Mouse (Mus musculus) 416B (cell line): Measurements from ENCODE around the gene Hoxd3.
A peak's percentile ranks its signal among the peaks of the same experiment; 100 is the strongest.

Experiments
- DNase-seq: peaks from one replicate; pipeline ENCODE4 v3.0.0; 2011; ENCODE audit warnings: low read depth

Hoxd3 gene

DNA sequence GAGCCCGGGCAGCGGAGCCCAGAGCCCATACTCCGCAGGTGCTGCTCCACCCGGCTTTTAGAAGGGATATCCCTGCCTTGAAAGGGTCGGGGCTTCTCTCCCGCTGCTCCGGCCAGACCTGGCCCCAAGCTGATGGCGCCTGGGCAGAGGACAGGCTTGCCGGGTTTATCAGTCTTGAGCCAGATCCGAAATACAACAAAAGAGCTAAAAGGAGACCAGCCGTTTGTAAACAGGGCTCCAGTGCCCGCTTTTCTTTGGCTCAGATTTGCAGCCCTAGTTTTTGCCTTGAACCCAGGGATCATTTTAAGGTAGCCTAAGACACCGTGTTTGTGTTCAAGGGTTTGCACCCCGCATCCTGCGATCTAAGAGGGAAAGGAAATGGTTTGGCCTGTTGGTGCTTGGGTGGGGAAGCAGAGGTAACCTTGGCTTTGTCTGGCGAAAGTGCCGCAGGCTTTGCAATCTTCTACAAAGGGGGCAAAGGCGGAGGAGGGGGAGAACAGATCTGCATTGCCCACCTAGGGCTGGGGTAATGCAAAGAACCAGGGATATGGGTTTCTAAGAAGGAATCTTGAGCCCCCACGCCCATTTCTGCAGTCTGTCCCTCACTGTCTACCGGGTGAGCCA lies 18.8 kb upstream of the Hoxd3 start:
- no peak for DNase-seq

DNA sequence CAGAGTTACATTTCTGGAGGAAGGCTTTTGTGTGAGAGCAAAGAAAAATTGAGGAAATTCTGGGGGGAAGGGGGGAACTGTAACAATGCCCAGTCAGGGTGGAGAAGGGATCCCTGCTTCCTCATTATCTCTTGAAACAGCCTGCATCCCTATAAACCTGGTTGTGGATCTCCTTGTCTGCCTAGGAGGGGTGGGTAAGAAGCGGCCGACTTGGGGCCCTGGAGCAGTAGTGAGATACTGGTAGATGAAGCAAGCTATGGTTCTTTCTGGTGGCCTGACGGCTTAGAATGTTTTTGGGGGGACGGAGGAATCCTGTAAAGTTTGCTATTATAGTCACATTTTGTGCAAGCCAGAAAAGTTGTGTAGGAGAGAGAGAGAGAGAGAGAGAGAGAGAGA lies 18.3 kb upstream of the Hoxd3 start:
- no peak for DNase-seq

DNA sequence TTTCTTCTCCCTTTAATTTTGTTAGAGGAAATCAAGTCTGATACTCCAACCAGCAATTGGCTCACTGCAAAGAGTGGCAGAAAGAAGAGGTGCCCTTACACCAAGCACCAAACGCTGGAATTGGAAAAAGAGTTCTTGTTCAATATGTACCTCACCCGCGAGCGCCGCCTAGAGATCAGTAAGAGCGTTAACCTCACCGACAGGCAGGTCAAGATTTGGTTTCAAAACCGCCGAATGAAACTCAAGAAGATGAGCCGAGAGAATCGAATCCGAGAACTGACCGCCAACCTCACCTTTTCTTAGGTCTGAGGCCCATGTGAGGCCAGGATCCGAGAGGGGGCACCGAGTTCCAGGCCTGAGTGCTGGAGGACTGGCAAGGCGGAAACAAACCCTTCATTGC lies 17.7 kb upstream of the Hoxd3 start:
- peak; percentile 12 for DNase-seq

DNA sequence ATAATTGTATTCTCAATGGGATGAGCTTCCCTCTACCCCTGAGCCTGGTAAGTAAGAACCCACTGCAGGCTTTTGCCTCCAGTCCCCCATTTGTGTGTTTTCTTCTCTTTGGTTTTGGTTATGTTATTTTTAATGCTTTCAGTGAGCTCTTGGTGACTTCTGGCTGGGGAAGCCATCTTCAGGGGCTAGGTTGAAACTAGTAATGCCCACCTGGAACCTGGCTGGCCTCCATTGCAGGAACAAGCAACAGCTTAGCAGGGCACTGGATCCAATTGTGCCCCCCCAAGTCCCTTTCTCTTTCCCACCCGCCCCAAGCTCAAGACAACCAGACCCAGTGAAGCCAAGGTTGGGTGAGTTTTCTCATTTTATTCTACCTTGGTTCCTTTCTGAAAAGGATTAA lies 16.3 kb upstream of the Hoxd3 start:
- DNase-seq: no peak

DNA sequence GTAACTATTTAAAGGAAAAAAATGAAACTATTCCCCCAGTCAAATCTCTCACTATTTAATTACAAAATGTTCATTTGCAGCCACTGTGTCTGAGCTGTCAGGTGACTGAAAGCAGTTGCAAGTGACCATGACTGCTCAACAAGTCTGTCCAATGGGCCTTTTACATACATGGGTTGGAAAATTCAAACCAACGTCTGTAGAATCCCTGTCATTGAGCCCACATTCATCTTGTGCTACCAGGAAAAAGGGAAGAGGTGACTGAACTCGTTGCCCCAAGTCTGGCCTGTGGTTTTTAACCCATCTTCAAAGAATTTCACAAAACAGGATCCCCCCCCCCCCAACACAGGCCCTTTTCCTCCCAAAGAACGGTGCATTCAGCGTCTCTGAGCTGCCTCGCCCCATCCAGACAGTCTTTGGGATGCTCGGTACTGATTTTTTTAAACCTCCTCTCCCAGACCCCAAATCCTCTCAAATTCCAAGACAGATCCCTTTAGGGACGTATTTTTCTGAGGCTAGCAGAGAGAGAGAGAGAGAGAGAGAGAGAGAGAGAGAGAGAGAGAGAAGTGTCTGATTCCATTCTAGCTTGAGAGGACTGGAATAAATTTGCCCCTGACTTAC lies 15.8 kb upstream of the Hoxd3 start:
- no peak for DNase-seq

DNA sequence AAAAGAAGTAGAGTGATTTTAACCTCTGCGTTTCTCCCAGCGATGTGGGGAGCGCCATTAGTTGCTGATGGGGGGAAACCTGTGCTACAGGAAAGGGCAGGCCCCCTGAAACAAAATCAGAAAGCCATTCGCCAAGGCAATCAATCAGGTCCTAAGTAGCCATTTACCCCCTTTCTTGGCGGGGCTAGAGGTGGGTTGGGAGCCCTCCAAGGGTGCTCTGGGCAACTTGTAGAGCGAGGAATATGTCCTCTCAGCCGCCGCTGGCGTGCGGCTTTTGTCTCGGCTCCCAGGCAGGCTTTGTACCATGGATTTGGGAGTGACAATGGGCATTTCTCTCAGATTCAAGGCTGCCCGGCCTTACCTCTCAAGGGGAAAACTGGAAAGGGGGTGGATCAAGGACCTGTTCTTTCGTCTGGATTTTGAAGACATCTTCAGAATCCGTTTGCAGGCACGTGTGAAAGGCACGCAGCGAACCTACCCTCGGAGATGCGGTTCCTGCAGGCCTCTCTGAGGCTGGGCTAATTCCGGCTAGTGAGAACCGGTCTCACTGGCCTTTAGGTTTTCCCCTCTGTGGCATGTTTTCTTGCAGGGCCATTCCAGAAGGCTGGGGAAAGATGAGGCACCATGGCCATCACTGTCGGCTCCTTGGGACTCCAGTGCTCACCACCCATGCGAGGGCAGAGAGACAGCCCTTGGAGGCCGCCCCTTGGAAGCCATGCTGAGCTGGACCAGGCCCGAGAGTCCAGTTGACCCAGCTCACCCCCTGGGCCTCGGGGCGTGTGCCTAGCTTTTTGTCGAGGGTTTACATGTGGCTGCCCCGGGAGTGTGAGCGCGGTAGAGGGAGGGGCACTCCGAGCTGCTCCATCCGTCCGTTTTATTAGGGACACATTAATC lies 15.0 kb upstream of the Hoxd3 start:
- DNase-seq: no peak

DNA sequence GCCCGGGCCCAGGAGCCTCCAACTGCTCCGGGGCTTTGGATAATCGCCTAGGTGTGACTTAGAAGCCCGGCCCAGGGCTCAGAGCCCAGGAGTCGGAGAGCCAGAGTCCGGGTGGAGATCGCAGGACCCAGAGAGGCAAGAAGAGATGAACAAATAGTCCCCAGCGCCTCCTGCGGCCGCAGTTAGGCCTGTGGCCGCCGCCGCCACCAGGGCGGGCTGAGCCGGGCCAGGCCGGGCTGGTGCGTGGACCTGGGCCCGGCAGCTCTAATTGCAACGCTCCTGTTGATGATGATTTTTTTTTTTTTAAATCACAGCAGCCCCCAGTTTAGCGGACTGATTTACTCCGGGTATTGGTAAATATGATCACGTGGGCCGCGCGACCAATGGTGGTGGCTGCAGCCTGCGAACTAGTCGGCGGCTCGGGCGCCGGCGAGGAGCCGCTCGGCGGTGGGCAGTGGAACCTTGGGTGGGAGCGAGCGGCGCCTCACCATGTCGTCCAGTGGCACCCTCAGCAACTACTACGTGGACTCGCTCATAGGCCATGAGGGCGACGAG lies 14.1 kb upstream of the Hoxd3 start, which contains the start of gene Hoxd9:
Hoxd9 (plus strand) TSS at position 161 of the 555 bp plus-strand sequence.
- no peak for DNase-seq

DNA sequence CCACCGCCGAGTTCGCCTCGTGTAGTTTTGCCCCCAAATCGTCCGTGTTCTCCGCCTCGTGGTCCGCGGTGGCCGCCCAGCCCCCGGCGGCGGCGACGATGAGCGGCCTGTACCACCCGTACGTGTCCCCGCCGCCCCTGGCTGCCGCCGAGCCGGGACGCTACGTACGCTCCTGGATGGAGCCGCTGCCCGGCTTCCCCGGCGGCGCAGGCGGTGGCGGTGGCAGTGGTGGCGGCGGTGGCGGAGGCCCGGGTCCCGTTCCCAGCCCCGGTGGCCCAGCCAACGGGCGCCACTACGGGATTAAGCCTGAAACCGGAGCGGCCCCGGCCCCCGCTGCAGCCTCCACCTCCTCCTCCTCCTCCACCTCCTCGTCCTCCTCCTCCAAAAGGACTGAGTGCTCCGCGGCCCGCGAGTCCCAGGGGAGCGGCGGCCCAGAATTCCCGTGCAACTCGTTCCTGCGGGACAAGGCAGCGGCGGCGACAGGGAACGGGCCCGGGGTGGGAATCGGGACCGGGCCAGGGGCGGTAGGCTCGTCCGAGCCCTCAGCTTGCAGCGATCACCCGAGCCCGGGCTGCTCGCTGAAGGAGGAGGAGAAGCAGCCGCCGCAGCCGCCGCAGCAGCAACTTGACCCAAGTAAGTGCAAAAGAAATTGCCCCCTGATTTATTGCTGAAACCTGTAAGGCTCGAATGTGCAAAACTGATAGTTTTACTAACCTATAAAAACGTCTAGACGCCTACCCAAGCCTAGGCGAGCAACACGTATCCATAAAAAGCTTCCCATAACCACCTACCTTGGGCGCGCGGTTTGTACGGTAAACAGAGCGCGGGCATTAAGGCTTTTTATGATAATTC lies 13.3 kb upstream of the Hoxd3 start:
- no peak for DNase-seq

DNA sequence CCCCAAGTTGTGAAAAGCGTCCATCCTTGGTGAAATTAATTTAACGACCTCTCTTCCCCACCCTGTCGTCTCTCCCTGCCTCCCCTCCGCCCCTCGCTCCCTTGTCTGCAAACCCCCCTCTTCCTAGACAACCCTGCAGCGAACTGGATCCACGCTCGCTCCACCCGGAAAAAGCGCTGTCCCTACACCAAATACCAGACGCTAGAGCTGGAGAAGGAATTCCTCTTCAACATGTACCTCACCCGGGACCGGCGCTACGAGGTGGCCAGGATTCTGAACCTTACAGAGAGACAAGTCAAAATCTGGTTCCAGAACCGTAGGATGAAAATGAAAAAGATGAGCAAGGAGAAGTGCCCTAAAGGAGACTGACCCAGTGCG lies 12.7 kb upstream of the Hoxd3 start:
- DNase-seq: no peak

DNA sequence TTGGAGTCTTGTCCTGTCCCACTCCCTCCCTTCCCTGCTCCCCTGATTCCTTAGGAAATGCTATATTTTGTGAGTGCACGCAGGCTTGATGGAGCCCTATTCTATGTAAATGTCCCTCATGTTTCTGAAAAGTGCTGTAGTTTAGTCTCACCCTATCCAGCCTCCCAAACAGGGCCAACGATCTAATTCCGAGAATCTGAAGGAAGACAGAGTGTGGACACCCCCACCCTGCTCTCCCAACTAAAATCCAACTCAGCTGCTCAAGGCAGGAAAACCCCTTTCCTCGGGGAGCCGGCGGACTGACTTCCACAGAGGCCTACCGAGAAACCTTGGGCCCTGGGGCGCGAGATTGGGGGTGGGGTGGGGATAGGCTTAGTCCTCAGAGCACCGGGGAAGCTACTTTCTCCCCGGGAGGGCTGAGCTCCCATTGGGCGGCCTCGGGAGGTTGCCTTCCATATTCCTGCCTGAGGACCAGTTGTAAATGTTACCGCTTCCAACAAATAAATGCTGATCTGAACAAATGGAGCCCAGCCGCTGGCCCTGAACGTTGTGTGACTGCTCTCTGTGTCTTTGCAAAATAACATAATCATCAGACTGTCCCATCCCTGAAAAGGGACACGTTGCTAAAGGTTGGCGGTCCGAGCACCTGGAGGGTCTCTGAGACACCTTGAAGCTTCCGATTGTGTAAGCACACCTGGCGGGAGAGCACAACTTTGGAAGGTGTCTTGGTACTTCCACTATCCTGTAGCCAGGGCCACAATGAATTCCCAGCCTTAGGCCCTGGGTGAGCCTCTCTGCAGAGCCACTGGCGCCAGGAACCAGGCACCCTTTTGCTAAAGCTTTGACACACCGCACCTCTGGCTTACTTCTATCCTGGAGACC lies 11.8 kb upstream of the Hoxd3 start:
- DNase-seq: no peak

DNA sequence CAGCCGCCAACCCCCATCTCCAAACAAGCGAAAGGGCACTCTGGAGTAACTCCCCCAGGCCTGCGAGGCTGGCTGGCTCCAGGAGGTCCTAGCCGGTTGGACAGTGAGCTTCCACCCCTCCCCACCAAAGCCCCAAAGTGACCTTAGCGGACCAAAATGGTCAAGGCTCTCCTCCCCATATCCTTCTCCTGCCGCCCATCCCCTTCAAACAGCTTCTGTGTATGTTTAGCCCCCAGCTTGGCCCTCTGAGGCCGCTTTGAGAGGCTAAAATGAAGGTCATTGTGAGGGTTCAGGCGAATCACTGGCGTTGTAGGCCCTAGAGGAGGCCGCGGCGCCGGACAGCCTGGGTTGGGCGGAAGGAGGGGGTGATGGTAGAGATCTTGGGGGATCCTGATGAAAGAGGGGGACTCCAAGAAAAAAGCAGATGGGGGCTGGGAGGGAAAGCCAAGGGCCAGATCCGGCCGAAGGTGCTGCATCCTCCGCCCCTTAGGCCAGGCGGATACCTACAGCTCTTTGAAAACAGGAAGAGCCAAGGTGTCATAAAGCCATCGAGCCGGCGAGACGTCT lies 11.1 kb upstream of the Hoxd3 start:
- DNase-seq: no peak

DNA sequence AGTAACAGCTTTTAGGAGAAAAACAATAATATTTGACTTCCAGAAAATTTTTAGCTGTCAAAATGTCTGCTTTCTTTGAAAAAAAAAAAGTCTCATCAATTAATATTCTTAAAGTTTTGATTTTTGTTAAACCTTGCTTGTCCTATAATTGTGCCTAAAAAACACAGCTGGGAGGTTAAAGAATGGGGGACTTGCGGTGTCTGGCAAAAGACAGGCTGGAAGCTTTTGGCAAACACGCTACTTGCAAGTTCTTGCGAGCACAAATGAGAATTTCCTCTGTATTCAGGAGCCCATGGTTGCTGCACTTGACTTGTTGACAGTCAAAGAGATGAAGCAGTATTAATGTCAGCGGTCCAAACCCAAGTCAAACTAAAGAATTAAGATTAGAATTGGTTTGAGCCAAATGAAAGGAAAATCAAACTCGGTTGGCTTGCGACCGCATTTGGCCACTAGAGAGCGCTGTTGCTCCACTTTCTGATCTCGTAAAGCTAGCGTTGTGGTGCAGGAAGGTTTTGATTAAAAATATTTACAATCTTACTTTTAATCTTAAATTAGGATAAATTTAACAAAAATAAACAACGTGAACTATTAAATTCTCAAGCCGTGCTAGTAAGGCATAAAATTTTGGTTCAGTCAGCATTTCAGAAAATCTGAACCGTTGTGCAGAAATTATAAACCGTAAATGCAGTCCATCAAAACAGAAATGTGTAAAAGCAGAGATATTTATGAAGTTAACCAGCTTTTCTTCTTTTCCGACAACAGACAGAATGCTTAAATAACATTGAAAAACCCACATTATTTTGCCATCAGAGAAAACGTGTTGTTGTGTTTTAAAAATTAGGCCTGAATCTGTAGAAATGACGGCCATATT lies 9.5 kb upstream of the Hoxd3 start:
- peak; percentile 47 for DNase-seq

DNA sequence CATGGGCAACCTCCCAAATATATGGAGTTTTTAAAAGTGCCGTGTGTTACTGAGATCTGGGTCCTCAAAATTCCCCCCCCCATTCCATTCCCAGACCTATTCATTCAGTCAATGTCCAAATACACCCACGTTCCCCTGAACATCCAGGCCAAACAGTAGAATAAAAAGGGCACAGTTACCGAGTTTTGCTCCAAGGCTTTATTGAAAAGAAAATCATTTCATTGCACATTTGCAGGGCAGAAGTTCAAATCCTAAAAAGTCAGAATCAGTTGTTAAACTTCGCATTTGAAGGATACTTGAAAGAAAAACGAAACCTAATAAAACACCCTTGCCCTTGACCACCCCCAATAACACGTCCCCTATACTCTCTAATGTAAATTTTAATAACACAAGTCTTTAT lies 8.9 kb upstream of the Hoxd3 start:
- DNase-seq: no peak

DNA sequence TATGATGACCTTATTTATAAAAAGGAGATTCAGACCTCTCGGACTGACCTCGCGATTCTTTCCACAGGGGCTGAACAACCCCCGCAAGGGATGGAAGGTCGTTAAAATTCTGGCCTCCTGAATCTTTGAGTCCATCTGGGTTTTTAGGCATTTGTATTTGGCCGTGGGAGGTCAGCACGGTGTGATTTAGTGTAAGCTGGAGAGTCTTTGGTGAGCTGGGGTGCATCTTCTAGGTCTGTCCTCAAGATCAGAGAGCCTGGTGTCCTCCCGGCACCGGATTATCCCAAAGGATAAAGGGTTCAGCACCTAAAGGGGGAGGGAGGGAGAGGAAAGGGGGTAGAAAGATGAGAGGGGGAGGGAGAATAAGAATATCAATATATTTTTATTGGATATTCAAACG lies 8.4 kb upstream of the Hoxd3 start:
- DNase-seq: no peak

DNA sequence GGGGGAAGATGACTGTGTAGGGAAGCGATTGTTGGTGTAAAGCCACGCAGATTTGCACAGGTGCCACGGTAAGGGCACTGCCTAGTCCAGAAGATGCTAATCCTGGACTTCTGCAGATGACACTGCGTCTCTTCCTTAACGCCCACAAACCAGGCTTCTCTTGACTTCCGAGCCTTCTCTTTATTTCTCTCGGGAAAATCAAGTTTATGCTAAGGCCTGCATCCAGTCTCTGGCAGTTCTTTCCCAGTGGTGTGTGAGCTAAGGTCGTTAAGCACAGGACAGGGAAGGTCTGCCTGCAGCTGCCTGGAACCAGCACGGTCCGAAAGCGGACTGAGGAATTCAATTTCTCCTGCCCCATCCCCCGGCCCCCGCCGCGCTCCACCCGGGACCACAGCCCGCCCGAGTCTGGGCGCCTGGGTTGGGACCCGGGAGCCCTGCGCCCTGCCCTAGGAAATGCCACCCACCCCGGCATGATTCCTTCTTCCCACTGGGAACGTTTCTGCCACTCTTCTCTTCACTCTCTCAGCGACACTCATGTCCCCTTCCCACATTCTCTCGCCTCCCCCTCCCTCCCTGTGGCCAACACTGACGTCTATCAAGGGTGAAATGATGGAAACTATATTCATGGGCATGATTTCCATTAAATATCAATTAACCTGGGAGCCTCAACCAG lies 7.9 kb upstream of the Hoxd3 start:
- DNase-seq: no peak

DNA sequence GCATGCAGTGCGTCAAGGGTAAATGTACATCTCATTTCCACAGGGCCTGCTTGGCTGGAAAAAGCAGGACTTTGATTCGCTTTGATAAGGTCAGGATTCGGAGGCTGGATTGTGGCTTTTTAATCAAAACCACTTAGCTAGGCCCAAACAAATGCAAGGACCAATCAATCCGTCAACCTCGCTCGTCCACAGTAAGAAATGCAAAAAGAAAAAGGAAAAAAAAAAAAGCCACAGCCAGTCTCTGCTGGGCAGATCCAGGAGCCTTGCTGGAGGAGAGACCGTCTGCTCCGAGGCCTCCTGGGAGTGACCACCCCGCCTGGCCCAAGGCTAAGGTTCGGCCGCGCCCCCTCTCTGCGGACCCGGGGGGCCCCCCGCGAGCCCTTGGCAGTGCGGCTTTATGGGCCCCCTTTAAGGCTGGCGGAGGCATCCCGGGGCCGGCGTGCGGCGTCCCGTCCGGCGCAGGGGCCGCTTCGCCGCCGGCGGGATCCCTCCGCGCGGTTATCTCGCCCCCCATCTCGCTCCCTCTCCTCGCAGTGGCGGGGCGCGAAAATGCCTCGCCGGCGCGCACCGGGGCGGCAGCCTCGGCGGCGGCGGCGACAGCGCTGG lies 7.2 kb upstream of the Hoxd3 start, which contains the start of gene Hoxd8:
Hoxd8 (plus strand) TSS at position 223 of the 606 bp plus-strand sequence.
- DNase-seq: no peak

DNA sequence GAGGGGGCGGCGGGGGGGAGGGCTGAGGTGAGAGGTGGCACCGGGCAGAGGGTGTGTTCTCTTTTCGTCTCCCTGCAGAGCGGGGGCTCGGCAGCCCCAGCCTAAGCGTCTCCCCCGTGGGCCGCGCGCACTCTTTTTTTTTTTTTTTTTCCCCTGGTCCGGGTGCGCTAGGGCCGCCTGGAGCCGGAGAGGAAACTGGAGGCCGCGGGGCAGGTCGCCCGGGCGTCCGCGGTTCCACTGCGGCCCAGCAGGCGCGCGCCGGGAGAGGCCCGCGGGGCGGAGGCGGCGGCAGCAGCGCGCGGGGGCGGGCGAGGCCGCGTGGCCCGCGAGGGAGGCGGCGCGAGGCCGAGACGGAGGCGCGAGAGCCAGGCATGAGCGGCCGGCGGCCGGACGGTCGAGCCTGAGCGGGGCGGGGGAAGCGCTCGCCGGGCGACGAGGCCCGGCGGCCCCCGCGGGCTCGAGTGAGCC lies 6.7 kb upstream of the Hoxd3 start:
- DNase-seq: no peak

DNA sequence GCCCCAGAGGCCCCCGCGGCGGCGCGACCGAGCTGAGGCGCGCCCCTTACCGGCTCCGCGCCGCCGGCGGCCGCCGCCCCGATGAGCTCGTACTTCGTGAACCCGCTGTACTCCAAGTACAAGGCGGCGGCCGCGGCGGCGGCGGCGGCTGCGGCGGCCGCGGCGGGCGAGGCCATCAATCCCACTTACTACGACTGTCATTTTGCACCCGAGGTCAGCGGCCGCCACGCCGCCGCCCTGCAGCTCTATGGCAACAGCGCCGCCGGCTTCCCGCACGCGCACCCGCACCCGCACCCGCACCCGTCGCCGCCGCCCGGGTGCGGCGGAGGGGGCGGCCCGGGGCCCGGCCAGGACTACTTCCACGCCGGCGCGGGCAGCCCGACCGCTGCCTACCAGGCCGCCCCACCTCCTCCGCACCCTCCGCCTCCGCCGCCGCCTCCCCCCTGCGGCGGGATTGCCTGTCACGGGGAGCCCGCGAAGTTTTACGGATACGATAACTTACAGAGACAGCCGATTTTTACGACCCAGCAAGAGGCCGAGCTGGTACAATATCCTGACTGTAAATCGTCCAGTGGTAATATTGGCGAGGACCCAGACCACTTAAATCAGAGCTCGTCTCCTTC lies 6.1 kb upstream of the Hoxd3 start:
- no peak for DNase-seq
